Mouse (Mus musculus) megakaryocyte, embryonic 14.5 days (primary cell): Measurements from ENCODE around the gene Skil. TPM values are rescaled to one million over a fixed set of nuclear protein-coding genes. Genes with fewer than 3 reads are reported as not detected.

Source experiments
- H3K27me3 ChIP-seq: replicated peaks from 2 replicates; pipeline ENCODE3; 2012; ENCODE audit warnings: inconsistent platforms
- H3K36me3 ChIP-seq: replicated peaks from 2 replicates; pipeline ENCODE3; 2012; ENCODE audit warnings: low read length, inconsistent platforms, mixed read lengths
- H3K4me1 ChIP-seq: 2 replicates; pipeline ENCODE4 v1.6.1; 2012; ENCODE audit warnings: inconsistent platforms
- H3K4me3 ChIP-seq: replicated peaks from 2 replicates; pipeline ENCODE3; 2012; ENCODE audit warnings: moderate library complexity, mild to moderate bottlenecking, inconsistent platforms
- H3K9me3 ChIP-seq: 2 replicates; pipeline ENCODE4 v1.6.1; 2012; ENCODE audit warnings: inconsistent platforms
- FLI1 ChIP-seq: IDR thresholded peaks from 2 replicates; pipeline ENCODE4 v1.6.1; 2012; ENCODE audit warnings: low read length, inconsistent platforms, mixed read lengths
- GATA1 ChIP-seq: IDR thresholded peaks from 3 replicates; pipeline ENCODE4 v1.6.1; 2012; ENCODE audit warnings: mixed read lengths, low read length, inconsistent platforms, borderline replicate concordance
- polyA plus RNA-seq: library from polyadenylated mRNA; stranded (reverse); fragments of >175 nt; gene quantifications from 2 replicates; pipeline ENCODE4 v1.2.3, GENCODE M21; 2012; ENCODE audit warnings: low replicate concordance; ENCODE audit not compliant: insufficient read depth

The Skil gene
- polyA plus RNA-seq, 1 experiment, result 1.2 TPM

GRCm38 (mm10) chr3:31149706-31150105 is 54.8 kb downstream of the Skil start, which contains the start of gene Cldn11:
TSS of gene Cldn11 (plus strand) at chr3:31149920.
- Histone ChIP-seq H3K9me3 (no peaks in the 10 kb centered on the region), H3K27me3 (peaks cover 60% of the 10 kb centered on the region), H3K4me3 (peak within 1 kb of the TSS; percentile 80), H3K4me1 (peaks cover 16% of the 10 kb centered on the region), H3K36me3 (no peaks in the 10 kb centered on the region)
- no peak for TF ChIP-seq GATA1
- TF ChIP-seq FLI1, result no peak

GRCm38 (mm10) chr3:31152108-31152507 is 57.2 kb downstream of the Skil start:
- peaks cover 59% of the 10 kb centered on the region for H3K27me3 ChIP-seq
- H3K4me1 ChIP-seq, result peaks cover 8% of the 10 kb centered on the region
- H3K4me3 ChIP-seq, result no peak overlapping the region
- no peaks in the 10 kb centered on the region for H3K36me3 ChIP-seq
- no peak for TF ChIP-seq FLI1
- TF ChIP-seq GATA1, result no peak
- no peaks in the 10 kb centered on the region for H3K9me3 ChIP-seq

DNA sequence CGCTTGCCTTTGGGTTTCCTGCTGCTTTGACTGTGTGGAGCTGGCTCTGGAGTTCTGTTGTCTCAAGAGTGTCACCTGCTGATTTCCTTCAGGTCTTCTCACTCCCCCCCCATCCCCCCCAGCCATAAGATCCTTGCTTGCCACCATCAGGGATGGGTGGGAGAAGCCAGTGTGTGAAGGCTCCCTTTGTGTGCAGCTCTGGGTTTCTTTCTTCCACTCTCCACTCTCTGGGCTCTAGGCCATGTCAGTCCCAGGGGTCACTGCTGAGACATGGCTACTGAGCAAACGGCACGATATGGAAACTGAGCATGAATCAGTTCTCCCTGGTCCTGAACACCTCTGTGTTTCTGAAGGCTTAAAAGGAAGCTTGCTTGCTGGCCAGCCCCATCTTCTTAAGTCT is 61.3 kb downstream of the Skil start:
- Histone ChIP-seq H3K4me1 (no peaks in the 10 kb centered on the region), H3K4me3 (no peak overlapping the region), H3K36me3 (no peaks in the 10 kb centered on the region), H3K9me3 (no peaks in the 10 kb centered on the region), H3K27me3 (peaks cover 21% of the 10 kb centered on the region)
- TF ChIP-seq GATA1 (no peak), FLI1 (no peak)

- peaks cover 15% of the 10 kb centered on the region for H3K27me3 ChIP-seq
- 0 out of 2 replicates have a peak, but pooled peaks cover under 1% of the 10 kb centered on the region for H3K9me3 ChIP-seq
- H3K4me3 ChIP-seq, result no peak overlapping the region
- TF ChIP-seq GATA1 (no peak), FLI1 (no peak)
- no peaks in the 10 kb centered on the region for H3K36me3 ChIP-seq
- H3K4me1 ChIP-seq, result no peaks in the 10 kb centered on the region
These were observed 62.9 kb downstream of the Skil start for GRCm38 (mm10) chr3:31157776-31158175.

- H3K9me3 ChIP-seq, result 0 out of 2 replicates have a peak, but pooled peaks cover 3% of the 10 kb centered on the region
- H3K4me1 ChIP-seq, result no peaks in the 10 kb centered on the region
- no peak overlapping the region for H3K4me3 ChIP-seq
- peaks cover 4% of the 10 kb centered on the region for H3K27me3 ChIP-seq
- TF ChIP-seq FLI1 (no peak), GATA1 (no peak)
- no peaks in the 10 kb centered on the region for H3K36me3 ChIP-seq
These were observed 65.2 kb downstream of the Skil start for GRCm38 (mm10) chr3:31160046-31160445.

- no peak overlapping the region for H3K4me3 ChIP-seq
- 0 out of 2 replicates have a peak, but pooled peaks cover 3% of the 10 kb centered on the region for H3K9me3 ChIP-seq
- H3K36me3 ChIP-seq, result no peaks in the 10 kb centered on the region
- no peaks in the 10 kb centered on the region for H3K27me3 ChIP-seq
- H3K4me1 ChIP-seq, result no peaks in the 10 kb centered on the region
- TF ChIP-seq GATA1 (no peak), FLI1 (no peak)
These were observed 66.5 kb downstream of the Skil start for GRCm38 (mm10) chr3:31161336-31161735.

- Histone ChIP-seq H3K27me3 (peaks cover 2% of the 10 kb centered on the region), H3K9me3 (0 out of 2 replicates have a peak, but pooled peaks cover 3% of the 10 kb centered on the region), H3K36me3 (no peaks in the 10 kb centered on the region), H3K4me1 (no peaks in the 10 kb centered on the region), H3K4me3 (peak overlapping the region; percentile 40)
- TF ChIP-seq GATA1 (no peak), FLI1 (no peak)
These were observed 68.0 kb downstream of the Skil start for GRCm38 (mm10) chr3:31162860-31163259.

DNA sequence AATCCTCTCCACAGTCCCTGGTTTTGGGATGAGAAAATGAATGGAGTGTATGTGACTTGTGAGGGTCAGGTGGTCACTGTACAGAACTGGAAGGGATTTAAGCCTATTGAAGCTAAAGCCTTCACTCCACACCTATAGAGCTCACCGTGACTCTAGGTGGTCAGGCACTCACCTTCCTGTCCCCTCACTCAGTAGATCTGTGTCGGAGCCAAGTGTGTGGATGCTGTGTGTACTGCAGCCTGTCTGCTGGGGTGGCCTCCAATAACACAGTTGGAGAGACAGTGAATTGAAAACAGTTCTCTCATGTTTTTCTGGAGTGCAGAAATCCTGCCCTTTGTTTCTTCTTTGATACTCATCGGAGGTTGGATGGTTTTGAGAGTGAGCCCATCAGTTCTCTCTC is 70.9 kb downstream of the Skil start:
- 0 out of 2 replicates have a peak, but pooled peaks cover 3% of the 10 kb centered on the region for H3K9me3 ChIP-seq
- no peaks in the 10 kb centered on the region for H3K4me1 ChIP-seq
- TF ChIP-seq GATA1 (no peak), FLI1 (no peak)
- H3K27me3 ChIP-seq, result peaks cover 2% of the 10 kb centered on the region
- H3K36me3 ChIP-seq, result no peaks in the 10 kb centered on the region
- no peak overlapping the region for H3K4me3 ChIP-seq

DNA sequence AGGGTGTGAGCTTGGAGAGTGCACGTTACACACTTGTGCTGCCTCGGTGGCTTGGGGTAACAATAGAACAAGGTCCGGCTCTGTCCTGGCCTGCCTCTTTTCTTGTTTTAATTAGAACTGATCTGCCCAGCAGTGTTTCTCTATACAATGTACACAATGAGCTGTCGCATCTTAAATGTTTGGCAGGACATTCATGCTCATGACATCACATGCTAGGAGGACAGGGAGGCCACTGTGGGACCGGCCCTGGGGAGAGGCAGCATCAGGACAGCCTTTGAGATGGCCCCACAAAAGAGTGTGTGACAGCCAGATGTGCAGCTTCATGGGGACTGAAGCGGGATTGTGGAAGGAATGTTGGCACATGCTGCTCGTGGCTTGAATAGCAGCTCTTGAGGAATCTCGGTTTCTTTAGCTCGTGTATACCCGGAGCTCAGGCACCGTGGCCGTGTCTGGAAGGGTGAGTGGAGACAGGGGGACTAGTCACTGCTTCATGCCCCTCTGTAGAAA is 71.6 kb downstream of the Skil start:
- H3K36me3 ChIP-seq, result no peaks in the 10 kb centered on the region
- no peaks in the 10 kb centered on the region for H3K4me1 ChIP-seq
- no peak overlapping the region for H3K4me3 ChIP-seq
- H3K27me3 ChIP-seq, result peaks cover 2% of the 10 kb centered on the region
- H3K9me3 ChIP-seq, result 0 out of 2 replicates have a peak, but pooled peaks cover 3% of the 10 kb centered on the region
- TF ChIP-seq GATA1 (no peak), FLI1 (no peak)

Other genes with a start within 250 kb of the Skil start
- gene Gpr160, start 239.1 kb upstream of the Skil start, polyA plus RNA-seq, result not detected in 2 replicates
- 0.60 and 0.92 TPM in 2 replicates for gene Phc3, start 125.6 kb upstream of the Skil start, polyA plus RNA-seq
- 1.0 TPM in 1 of 2 replicates, not detected in the other for gene Prkci, start 99.3 kb upstream of the Skil start, polyA plus RNA-seq
- gene Cldn11, start 54.9 kb downstream of the Skil start, polyA plus RNA-seq, result not detected in 2 replicates
- not detected in 2 replicates for gene Slc7a14, start 215.3 kb downstream of the Skil start, polyA plus RNA-seq